Mouse (Mus musculus) gastrocnemius, postnatal 10 days (tissue): ENCODE data around the gene Gtf3c4. TPM values are rescaled to one million over a fixed set of nuclear protein-coding genes. Genes with fewer than 3 reads are reported as not detected.

Experiments used
- DNase-seq: peaks from one replicate; pipeline ENCODE4 v3.0.0; 2021; ENCODE audit warnings: mixed read lengths
- total RNA-seq, 2 experiments: library from RNA; stranded (reverse); gene quantifications; 2 replicates each; pipeline ENCODE4 v1.2.3; 2021

Gtf3c4 gene
- total RNA-seq, 2 experiments from 2014 or later: 17.2 to 19.3 TPM

DNA sequence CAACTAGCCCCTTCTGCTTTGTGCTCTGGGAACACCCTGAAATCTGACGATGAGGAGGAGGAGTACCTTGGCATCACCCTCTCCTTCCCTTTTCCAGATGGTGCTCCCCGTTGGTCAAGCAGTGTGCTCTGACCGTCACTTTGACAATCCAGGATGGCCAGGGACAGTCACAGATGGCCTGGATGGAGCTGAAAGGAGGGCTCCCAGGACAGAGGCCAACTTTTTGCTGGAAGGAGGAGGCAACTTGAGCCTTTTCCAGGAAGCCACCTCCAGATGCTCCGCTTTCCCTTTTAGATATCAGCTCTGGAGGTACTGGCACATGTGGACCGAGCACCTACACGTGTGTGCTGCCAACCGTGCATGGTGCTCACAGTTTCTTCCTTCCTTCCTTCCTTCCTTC is 36.8 kb downstream of the Gtf3c4 start:
- DNase-seq: no peak

DNA sequence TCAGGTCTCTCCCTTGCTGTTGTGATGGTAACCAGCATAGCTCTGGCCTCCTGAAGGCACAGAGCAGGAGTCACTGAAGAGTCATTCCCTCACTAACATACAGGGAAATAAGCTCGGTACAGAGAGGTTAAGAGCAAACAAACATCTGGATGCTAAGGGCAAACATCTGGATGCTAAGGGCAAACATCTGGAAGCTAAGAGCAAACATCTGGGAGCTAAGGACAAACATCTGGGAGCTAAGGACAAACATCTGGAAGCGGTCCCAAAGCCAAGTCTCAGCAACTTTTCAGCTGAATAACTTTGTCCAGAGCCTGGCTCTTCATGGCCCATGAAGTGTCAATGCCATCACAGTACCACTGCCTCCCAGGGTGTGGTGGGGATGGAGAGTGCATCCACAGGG is 40.6 kb downstream of the Gtf3c4 start:
- no peak for DNase-seq

DNA sequence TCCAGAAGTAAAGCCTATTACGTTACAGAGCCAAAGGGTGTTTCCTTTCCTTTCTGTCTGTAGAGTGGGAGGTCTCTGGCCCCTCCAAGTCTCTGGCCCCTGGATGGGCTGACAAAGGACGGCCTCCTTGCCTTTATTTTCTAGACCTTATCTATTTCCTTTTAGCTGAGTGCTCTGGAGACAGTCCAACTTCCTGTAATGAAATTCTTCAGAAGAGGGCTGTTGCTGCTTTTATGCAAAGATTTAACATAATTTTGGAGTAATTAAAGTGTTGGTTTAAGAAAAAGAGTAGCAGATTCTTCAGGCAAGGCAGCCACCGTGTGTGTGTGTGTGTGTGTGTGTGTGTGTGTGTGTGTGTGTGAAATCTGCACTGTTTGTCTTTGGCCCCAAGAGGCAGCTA is 41.8 kb downstream of the Gtf3c4 start:
- DNase-seq: no peak

DNA sequence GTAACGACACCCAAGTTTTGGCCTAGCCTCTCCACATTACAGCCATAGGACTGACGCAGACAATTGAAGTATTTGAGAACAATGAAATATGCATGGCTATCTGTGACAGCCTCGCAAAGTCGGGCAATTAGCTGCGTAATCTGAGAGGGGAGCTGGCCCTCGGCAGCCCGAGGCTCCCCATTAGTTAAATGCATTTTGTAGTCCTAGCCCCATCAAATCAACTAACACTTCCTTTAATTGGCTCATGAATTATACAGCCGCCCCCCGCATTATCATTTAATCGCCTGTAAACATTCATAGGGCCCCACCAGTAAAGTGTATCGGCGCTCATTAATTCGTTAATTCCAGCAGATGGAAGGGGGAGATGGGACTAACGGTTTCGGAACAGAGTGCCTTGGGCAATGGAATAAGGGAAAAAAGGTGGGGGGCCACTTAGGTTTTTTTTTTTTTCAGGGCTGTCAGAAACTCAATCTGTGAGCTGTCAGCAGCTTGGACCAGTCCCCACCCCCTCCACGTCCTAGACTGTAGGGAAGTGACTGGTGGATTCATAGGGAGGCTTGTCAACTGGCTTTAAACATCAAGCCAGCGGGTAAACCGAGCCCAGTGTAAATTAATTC is 42.6 kb downstream of the Gtf3c4 start:
- DNase-seq: no peak

DNA sequence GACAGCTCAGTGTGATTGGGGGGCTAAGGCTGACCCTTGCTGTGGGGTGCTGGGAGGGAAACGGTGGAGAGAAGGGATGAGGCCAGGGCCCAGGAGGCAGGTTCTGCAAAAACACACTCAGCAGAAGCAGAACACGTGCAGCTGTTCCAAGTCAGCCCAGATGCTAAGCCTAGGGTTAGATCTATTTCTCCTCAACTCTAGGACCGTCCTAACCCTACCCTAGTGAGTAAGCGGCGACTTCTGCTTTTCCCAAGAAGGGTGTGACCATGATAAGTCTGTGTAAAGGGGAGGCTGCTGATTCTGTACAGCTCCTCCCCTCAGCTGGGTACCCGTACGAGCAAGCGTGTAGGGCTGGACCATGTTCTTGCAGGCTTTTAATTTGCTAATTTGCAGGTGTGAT is 43.9 kb downstream of the Gtf3c4 start:
- DNase-seq: no peak

DNA sequence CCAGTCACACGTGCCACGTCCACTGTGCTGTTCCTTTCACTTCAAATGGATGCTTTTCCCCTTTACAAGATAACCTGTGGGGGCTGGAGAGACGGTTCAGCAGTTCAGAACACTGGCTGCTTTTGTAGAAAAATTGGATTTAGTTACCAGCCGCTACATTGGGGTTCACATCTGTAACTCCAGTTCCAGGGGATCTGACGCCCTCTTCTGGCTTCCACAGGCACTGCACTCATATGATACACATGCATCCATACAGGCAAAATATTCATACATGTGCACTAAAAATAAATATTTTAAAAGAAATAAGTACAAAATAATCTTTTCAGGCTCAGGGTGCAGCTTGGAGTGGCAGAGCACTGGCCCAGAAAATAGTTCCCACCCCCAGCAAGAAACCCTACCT is 45.5 kb downstream of the Gtf3c4 start:
- no peak for DNase-seq

DNA sequence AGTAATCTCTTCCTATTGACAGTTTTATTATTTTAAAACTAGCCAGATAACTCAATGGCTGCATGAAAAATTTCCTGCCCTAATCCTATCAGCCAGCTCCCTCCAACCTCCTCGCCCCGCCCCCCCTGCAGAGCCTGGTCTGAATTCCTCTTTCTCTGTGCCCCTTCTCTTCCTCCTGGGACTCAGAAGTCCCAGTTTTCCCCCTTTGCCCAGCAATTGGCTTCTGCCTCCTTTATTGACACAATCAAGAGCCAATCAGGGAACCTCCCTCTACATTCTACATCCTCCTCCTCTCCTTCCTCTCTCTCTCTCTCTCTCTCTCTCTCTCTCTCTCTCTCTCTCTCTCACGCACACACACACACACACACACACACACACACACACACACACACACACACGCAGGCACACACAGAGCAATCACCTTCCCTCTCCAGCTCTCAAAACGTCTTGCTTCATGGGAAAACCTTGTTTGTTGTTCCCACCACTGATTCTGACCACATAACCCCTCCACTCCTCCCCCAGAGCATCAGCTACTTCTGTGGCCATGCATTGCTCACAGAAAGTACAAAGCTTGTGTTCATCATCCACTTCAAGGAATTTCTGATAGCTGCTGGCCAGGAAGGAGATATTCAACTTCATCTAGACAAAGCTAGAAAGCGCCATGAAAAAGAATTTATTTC is 47.1 kb downstream of the Gtf3c4 start:
- DNase-seq: no peak

DNA sequence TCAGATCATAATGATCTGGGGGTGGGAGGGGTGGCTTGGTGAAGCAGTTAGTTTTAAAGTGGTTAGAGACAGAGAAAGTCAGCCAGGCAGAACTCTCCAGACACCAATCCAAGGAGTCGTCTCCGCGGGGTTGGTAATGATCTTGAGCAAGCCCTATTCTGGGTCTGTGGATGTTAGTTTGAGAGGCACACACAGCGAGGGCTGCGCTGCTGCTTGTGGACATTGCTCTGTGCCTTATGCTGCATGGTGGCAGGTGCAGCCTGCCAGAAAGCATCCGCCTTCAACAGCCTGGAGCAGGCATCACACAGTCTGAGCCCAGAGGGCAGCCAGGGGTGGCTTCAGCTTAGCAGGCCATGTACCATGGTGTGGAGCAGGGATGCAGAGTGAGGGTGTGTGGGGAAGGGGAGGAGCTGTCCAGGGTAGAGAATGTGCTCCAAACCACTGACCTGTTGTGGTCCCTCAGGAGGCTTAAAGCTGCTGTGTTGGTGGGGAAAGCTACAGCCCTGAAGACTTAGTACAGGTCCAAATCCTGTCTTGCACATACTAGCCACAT is 53.0 kb downstream of the Gtf3c4 start:
- no peak for DNase-seq

DNA sequence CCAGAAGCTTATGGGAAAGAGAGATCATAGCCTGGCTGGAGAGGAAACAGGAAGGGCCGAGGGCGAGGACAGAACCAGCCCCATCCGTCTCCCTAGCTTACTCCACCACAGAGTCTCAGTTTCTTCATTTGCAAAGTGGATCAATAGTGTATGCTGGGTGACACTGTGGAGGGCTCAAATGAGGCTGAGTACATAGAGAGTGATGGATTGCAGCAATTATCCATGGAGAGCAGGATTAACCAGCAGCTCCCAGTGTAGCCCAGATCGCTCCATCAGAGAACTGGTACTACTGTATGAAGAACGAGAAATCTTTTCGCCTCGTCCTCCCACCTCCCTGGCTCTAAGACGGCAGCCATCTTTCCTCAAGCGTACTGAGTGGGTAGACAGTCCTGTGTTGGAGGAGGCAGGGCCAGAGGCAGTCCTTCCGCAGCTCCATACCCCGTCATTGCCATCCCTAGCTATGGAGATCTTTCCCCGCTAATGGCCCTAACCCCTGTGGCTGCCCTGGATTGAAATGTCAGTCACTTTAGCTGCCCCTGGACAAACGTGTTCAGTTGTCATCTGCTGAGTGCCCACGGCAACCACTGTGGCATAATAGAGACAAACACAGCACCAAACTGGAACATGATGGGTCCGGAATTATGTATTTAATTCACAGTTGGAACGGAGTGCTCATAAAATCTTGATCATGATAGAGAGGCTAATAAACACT is 53.6 kb downstream of the Gtf3c4 start:
- DNase-seq: no peak

DNA sequence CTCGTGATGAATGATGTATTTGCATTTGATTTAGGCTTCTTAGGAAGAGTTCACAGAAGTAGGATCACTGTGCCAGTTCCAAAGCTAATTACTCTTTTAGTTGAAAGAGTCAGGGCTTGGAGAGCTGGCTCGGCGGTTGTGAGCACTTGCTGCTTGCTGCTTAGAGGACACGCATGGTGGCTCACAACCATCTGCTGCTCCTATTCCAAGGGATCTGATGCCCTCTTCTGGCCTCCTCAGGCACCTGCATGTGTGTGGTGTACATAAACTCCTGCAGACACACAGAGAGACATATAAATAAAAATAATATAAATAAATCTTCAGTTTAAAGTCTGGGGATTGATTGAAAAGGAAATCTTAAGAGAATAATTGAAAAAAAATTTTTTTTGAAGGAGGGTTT is 58.9 kb downstream of the Gtf3c4 start:
- no peak for DNase-seq

DNA sequence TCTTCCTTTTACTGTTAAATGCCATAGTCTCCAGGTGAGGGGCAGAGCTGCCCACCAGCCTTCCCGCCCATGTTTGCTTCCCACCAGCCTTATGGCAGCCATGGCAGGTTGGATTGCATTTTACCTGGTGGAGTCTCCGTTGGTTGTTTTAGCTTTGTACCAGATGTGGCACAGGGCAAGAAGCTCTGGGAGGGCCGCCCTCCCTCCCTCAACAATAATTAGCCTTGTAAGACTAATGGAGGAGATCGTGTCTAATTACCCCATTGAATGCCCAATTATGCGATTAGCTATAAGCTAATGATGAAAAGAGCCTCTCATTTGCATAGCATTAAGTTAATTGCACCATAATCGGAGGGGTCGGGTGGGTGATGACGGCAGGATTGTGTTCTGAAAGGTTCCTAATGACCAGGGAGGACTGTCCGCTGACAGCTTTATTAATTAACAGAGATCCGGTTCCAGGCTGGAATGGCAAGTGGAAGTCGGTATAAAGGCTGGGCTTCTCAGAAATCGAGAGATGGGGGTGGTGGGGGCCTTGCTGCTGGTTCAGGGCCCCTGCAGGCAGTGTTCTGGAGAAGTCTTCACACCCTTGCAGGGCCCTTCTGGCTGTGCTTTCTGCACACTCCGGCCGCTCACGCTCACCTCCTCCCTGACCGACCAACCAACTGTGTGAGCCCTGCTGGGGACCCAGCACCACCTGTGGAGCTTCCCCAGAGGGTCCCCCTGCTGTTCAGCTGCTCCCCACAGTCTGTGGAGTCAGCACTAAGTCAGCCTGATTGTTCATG is 60.0 kb downstream of the Gtf3c4 start:
- DNase-seq: no peak

DNA sequence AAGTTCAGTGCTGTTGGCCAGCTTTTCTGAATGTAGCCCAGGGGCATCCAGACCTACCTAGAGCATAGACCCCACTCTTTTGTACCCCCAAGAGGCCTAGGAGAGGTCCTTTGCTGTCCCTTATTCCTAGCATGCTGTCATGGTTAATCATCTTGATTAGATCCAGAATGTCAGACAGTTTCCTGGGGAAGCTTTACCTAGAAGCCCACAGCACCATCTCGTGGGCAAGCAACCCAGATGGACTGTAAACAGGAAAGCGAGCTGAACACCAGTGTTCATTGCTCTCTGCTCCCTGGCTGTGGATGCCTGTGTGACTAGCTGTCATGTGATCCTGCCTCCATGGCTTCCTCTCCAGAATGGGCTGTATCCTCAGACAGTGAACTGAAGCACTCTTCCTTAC is 63.4 kb downstream of the Gtf3c4 start:
- no peak for DNase-seq

DNA sequence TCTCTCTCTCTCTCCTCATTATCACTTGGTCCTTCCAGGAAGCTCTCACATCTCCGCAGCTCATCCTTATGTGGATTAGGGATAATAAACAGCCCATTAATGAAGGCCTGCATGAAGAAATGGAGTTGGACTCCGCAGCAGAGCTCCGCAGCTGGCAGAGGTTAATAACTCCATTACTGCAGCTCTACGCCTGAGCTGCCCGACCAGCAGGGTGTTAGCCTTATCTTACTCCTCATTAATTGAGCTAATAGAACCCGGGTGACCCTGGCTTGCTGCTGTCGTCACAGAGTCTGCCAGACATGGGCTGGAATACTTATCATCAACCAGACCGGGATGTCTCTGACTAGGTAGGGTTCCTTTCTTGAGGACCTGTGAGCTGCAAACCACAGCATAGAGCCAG is 66.1 kb downstream of the Gtf3c4 start:
- DNase-seq: no peak

Other genes starting within 250 kb of the Gtf3c4 start
- gene Gfi1b, start 218.4 kb downstream of the Gtf3c4 start, total RNA-seq: under 1 TPM in 1 of 2 experiments, not detected in 1; 0.79 TPM
- gene Tsc1, start 199.1 kb downstream of the Gtf3c4 start, total RNA-seq: 10 to 100 TPM; 15.6 to 19.2 TPM
- not detected for gene Spaca9, start 140.6 kb downstream of the Gtf3c4 start, total RNA-seq
- not detected for gene Ak8, start 140.2 kb downstream of the Gtf3c4 start, total RNA-seq
- 1 to 10 TPM; 3.4 to 5.7 TPM for gene Ddx31, start within 50 bp of the Gtf3c4 start, total RNA-seq
- gene Barhl1, start 76.3 kb upstream of the Gtf3c4 start, total RNA-seq: not detected
- not detected for gene Cfap77, start 214.7 kb upstream of the Gtf3c4 start, total RNA-seq
- 1 to 10 TPM; 5.4 to 5.9 TPM for gene Ttf1, start 219.9 kb upstream of the Gtf3c4 start, total RNA-seq